Mouse (Mus musculus) CD4-positive naive resting alpha-beta T cell, adult 57 days (primary cell): ENCODE data around the gene Brms1. TPM values are rescaled to one million over a fixed set of nuclear protein-coding genes. Genes with fewer than 3 reads are reported as not detected.

ENCODE experiments used
- total RNA-seq: library from RNA; stranded (reverse); gene quantifications from one replicate; pipeline ENCODE4 v1.2.4, GENCODE M21; 2023

The Brms1 gene
- total RNA-seq = 52.2 TPM

GRCm38 (mm10) chr19:5040862-5041523 is at the start of gene Brms1:
Gene Brms1, plus strand, starts transcription at chr19:5041354.

GRCm38 (mm10) chr19:5023621-5024479 is 17.3 kb upstream of the Brms1 start, which contains the start of gene Slc29a2:
Gene Slc29a2, plus strand, starts transcription at chr19:5023860.

GRCm38 (mm10) chr19:5038709-5039156 is 2.4 kb upstream of the Brms1 start, which contains the start of the genes B4gat1 and AC124502.3:
Gene B4gat1, plus strand, starts transcription at chr19:5038826.
Gene AC124502.3, plus strand, starts transcription at chr19:5038891.

GRCm38 (mm10) chr19:5050047-5050905 is 9.1 kb downstream of the Brms1 start, which contains the start of gene Rin1:
Gene Rin1, plus strand, starts transcription at chr19:5050481.

GRCm38 (mm10) chr19:5067867-5068569 is 26.9 kb downstream of the Brms1 start, which contains the start of gene Cd248:
Gene Cd248, plus strand, starts transcription at chr19:5068078.

GRCm38 (mm10) chr19:5085145-5085863 is 44.1 kb downstream of the Brms1 start, which contains the start of gene Tmem151a:
Gene Tmem151a, minus strand, starts transcription at chr19:5085531.

GRCm38 (mm10) chr19:5087884-5088728 is 47.0 kb downstream of the Brms1 start, which contains the start of gene Yif1a:
Gene Yif1a, plus strand, starts transcription at chr19:5088538.

GRCm38 (mm10) chr19:5098363-5099143 is 57.4 kb downstream of the Brms1 start, which contains the start of gene Cnih2:
Gene Cnih2, minus strand, starts transcription at chr19:5098521.

Other genes with a start within 250 kb of the Brms1 start
- 97.2 TPM for gene Rbm4, start 247.5 kb upstream of the Brms1 start, total RNA-seq
- gene Gm21992, start 229.7 kb upstream of the Brms1 start, total RNA-seq = 44.3 TPM
- 90.1 TPM for gene Rbm14, start 229.7 kb upstream of the Brms1 start, total RNA-seq
- 52.9 TPM for gene Ccs, start 202.0 kb upstream of the Brms1 start, total RNA-seq
- gene Ccdc87, start 202.0 kb upstream of the Brms1 start, total RNA-seq = not detected
- 7.2 TPM for gene Ctsf, start 186.2 kb upstream of the Brms1 start, total RNA-seq
- gene Actn3, start 163.4 kb upstream of the Brms1 start, total RNA-seq = not detected
- gene Zdhhc24, start 162.7 kb upstream of the Brms1 start, total RNA-seq = 7.0 TPM
- 3.3 TPM for gene Bbs1, start 134.7 kb upstream of the Brms1 start, total RNA-seq
- 71.9 TPM for gene Dpp3, start 113.1 kb upstream of the Brms1 start, total RNA-seq
- gene Peli3, start 98.2 kb upstream of the Brms1 start, total RNA-seq = 3.5 TPM
- 24.5 TPM for gene Mrpl11, start 79.2 kb upstream of the Brms1 start, total RNA-seq
- 0.30 TPM for gene Npas4, start 51.0 kb upstream of the Brms1 start, total RNA-seq
- gene Slc29a2, start 17.5 kb upstream of the Brms1 start, total RNA-seq = 1.9 TPM
- gene B4gat1, start 2.5 kb upstream of the Brms1 start, total RNA-seq = 4.6 TPM
- 2.0 TPM for gene AC124502.3, start 2.5 kb upstream of the Brms1 start, total RNA-seq
- gene Rin1, start 9.1 kb downstream of the Brms1 start, total RNA-seq = 6.4 TPM
- 0.50 TPM for gene Cd248, start 26.7 kb downstream of the Brms1 start, total RNA-seq
- 0.74 TPM for gene Tmem151a, start 44.2 kb downstream of the Brms1 start, total RNA-seq
- 31.1 TPM for gene Yif1a, start 47.2 kb downstream of the Brms1 start, total RNA-seq
- 2.3 TPM for gene Cnih2, start 57.2 kb downstream of the Brms1 start, total RNA-seq
- gene Rab1b, start 65.7 kb downstream of the Brms1 start, total RNA-seq = 103 TPM
- gene Klc2, start 77.2 kb downstream of the Brms1 start, total RNA-seq = 26.6 TPM
- 132 TPM for gene Pacs1, start 231.8 kb downstream of the Brms1 start, total RNA-seq